Mouse (Mus musculus) G1E-ER4 (cell line): ENCODE results near the gene Neto2. TPM values are rescaled to one million over a fixed set of nuclear protein-coding genes. Genes with fewer than 3 reads are reported as not detected.

Experiments used
- GATA1 ChIP-seq: IDR thresholded peaks from one replicate; pipeline ENCODE4 v1.8.0; 2012; ENCODE audit warnings: low read length, inconsistent platforms
- polyA plus RNA-seq: library from polyadenylated mRNA; stranded (reverse); fragments of >175 nt; gene quantifications from 2 replicates; pipeline ENCODE4 v1.2.3, GENCODE M21; 2012

Neto2 gene
- polyA plus RNA-seq, 1 experiment: not detected

- no peak for TF ChIP-seq GATA1
Observed at GRCm38 (mm10) chr8:85606974-85607373, 93.8 kb downstream of the Neto2 start.

- TF ChIP-seq GATA1: no peak
Observed at GRCm38 (mm10) chr8:85606561-85606960, 94.2 kb downstream of the Neto2 start.

GRCm38 (mm10) chr8:85604201-85604600 lies 96.5 kb downstream of the Neto2 start:
- no peak for TF ChIP-seq GATA1

GRCm38 (mm10) chr8:85603203-85603895 lies 97.4 kb downstream of the Neto2 start:
- no peak for TF ChIP-seq GATA1

GRCm38 (mm10) chr8:85602737-85603136 lies 98.0 kb downstream of the Neto2 start:
- no peak for TF ChIP-seq GATA1

GRCm38 (mm10) chr8:85601741-85602140 lies 99.0 kb downstream of the Neto2 start:
- no peak for TF ChIP-seq GATA1

- no peak for TF ChIP-seq GATA1
Observed at GRCm38 (mm10) chr8:85597413-85598191, 103.1 kb downstream of the Neto2 start.

- no peak for TF ChIP-seq GATA1
Observed at GRCm38 (mm10) chr8:85595391-85595790, 105.3 kb downstream of the Neto2 start.

GRCm38 (mm10) chr8:85594983-85595382 lies 105.7 kb downstream of the Neto2 start:
- TF ChIP-seq GATA1: no peak

GRCm38 (mm10) chr8:85593324-85593723 lies 107.4 kb downstream of the Neto2 start:
- TF ChIP-seq GATA1: no peak

- TF ChIP-seq GATA1: no peak
Observed at GRCm38 (mm10) chr8:85591532-85591931, 109.2 kb downstream of the Neto2 start.

- no peak for TF ChIP-seq GATA1
Observed at GRCm38 (mm10) chr8:85590258-85590657, 110.5 kb downstream of the Neto2 start.

- TF ChIP-seq GATA1: no peak
Observed at GRCm38 (mm10) chr8:85588596-85588995, 112.1 kb downstream of the Neto2 start.

Other genes starting within 250 kb of the Neto2 start
- gene Gpt2, start 208.3 kb downstream of the Neto2 start, polyA plus RNA-seq: not detected in 2 replicates
- 101 and 164 TPM in 2 replicates for gene Dnaja2, start 145.6 kb downstream of the Neto2 start, polyA plus RNA-seq
- gene Itfg1, start 140.0 kb upstream of the Neto2 start, polyA plus RNA-seq: 5.1 and 7.1 TPM in 2 replicates
- gene Phkb, start 140.0 kb upstream of the Neto2 start, polyA plus RNA-seq: 4.0 and 4.7 TPM in 2 replicates